Mouse (Mus musculus) frontal cortex, adult 2 months (tissue): Measurements from ENCODE around the gene Cttnbp2. TPM values are rescaled to one million over a fixed set of nuclear protein-coding genes. Genes with fewer than 3 reads are reported as not detected.
"Not testable (repeated sequence)": the region's sequence is repeated elsewhere in the genome, so short reads cannot be mapped to it uniquely, and the experiment has no call there.

ENCODE experiments used
- DNase-seq, 2 experiments: peaks; one replicate each; pipeline ENCODE4 v3.0.0; 2022; ENCODE audit warnings: low spot score in 1 of 2; ENCODE audit errors: extremely low spot score in 1 of 2
- polyA plus RNA-seq: library from polyadenylated mRNA; depleted of rRNA; stranded (reverse); fragments of >200 nt; gene quantifications from 2 replicates; pipeline ENCODE4 v1.2.3, GENCODE M21; 2012

Cttnbp2 gene
- polyA plus RNA-seq, 1 experiment, result 101 TPM

- no peak for DNase-seq
Observed at GRCm38 (mm10) chr6:18421561-18421960, 93.1 kb downstream of the Cttnbp2 start.

- DNase-seq, result no peak
Observed at GRCm38 (mm10) chr6:18420660-18421059, 94.0 kb downstream of the Cttnbp2 start.

GRCm38 (mm10) chr6:18417866-18418454, 96.7 kb downstream of the Cttnbp2 start:
- DNase-seq, result no peak

- DNase-seq, result no peak
Observed at GRCm38 (mm10) chr6:18415961-18416360, 98.7 kb downstream of the Cttnbp2 start.

GRCm38 (mm10) chr6:18411505-18412225, 103.0 kb downstream of the Cttnbp2 start:
- DNase-seq, result no peak

GRCm38 (mm10) chr6:18408445-18408844, 106.2 kb downstream of the Cttnbp2 start:
- peak in 1 of 2 experiments; percentile 68 for DNase-seq

- DNase-seq, result peak in 1 of 2 experiments; percentile 44
Observed at GRCm38 (mm10) chr6:18401066-18401674, 113.5 kb downstream of the Cttnbp2 start.

- no peak for DNase-seq
Observed at GRCm38 (mm10) chr6:18381380-18381779, 133.3 kb downstream of the Cttnbp2 start.

GRCm38 (mm10) chr6:18380300-18381202, 134.1 kb downstream of the Cttnbp2 start:
- no peak for DNase-seq

GRCm38 (mm10) chr6:18377755-18378154, 136.9 kb downstream of the Cttnbp2 start:
- DNase-seq, result not testable (repeated sequence)

GRCm38 (mm10) chr6:18374744-18375143, 139.9 kb downstream of the Cttnbp2 start:
- no peak for DNase-seq

GRCm38 (mm10) chr6:18373652-18374051, 141.0 kb downstream of the Cttnbp2 start:
- no peak for DNase-seq

- DNase-seq, result peak in 1 of 2 experiments; percentile 75
Observed at GRCm38 (mm10) chr6:18372447-18373228, 142.0 kb downstream of the Cttnbp2 start.

GRCm38 (mm10) chr6:18369723-18370122, 144.9 kb downstream of the Cttnbp2 start:
- no peak for DNase-seq

- no peak for DNase-seq
Observed at GRCm38 (mm10) chr6:18369054-18369453, 145.6 kb downstream of the Cttnbp2 start.

GRCm38 (mm10) chr6:18362232-18362631, 152.4 kb downstream of the Cttnbp2 start:
- DNase-seq, result no peak

GRCm38 (mm10) chr6:18360955-18361354, 153.7 kb downstream of the Cttnbp2 start:
- no peak for DNase-seq

- no peak for DNase-seq
Observed at GRCm38 (mm10) chr6:18360154-18360553, 154.5 kb downstream of the Cttnbp2 start.

- DNase-seq, result no peak
Observed at GRCm38 (mm10) chr6:18349153-18349858, 165.3 kb downstream of the Cttnbp2 start.
